Mouse (Mus musculus) bone marrow, adult 2 months (tissue): Measurements from ENCODE around the gene Trim80. TPM values are rescaled to one million over a fixed set of nuclear protein-coding genes. Genes with fewer than 3 reads are reported as not detected.

Source experiments
- H3K27ac ChIP-seq: fragments of 200-500 bp; 2 replicates; pipeline ENCODE4 v1.5.1; 2012; ENCODE audit warnings: low read depth, mild to moderate bottlenecking, control low read depth, inconsistent platforms, low read length; ENCODE audit not compliant: control insufficient read depth, poor library complexity, insufficient read depth
- H3K4me1 ChIP-seq: fragments of 200-500 bp; 2 replicates; pipeline ENCODE4 v1.6.1; 2011; ENCODE audit warnings: low read length; ENCODE audit not compliant: control insufficient read depth, insufficient read depth
- H3K4me3 ChIP-seq: fragments of 200-500 bp; replicated peaks from 2 replicates; pipeline ENCODE3; 2011; ENCODE audit warnings: mild to moderate bottlenecking, low read depth, low read length, control low read depth; ENCODE audit not compliant: control insufficient read depth
- CTCF ChIP-seq: fragments of 200-500 bp; IDR thresholded peaks from 2 replicates; pipeline ENCODE4 v1.5.1; 2011; ENCODE audit warnings: low read length, control low read depth; ENCODE audit not compliant: control insufficient read depth, insufficient read depth
- POLR2A ChIP-seq: fragments of 200-500 bp; IDR thresholded peaks from 2 replicates; pipeline ENCODE4 v1.6.1; 2011; ENCODE audit warnings: low read depth, mild to moderate bottlenecking, control low read depth, low read length, borderline replicate concordance; ENCODE audit not compliant: control insufficient read depth
- WGBS: fragments of 180-500 bp; shearing (Covaris S2); methylation state at CpG from one replicate; pipeline ENCODE4 v1.1.7; 2018; 5-methylcytosine and 5-hydroxymethylcytosine counted together
- polyA plus RNA-seq: library from polyadenylated mRNA; stranded (reverse); fragments of >200 nt; gene quantifications from 2 replicates; pipeline ENCODE4 v1.2.4, GENCODE M21; 2011; ENCODE audit warnings: low replicate concordance; ENCODE audit not compliant: missing spikeins, insufficient read depth, insufficient read length

Gene Trim80
- polyA plus RNA-seq, 1 experiment = not detected

DNA sequence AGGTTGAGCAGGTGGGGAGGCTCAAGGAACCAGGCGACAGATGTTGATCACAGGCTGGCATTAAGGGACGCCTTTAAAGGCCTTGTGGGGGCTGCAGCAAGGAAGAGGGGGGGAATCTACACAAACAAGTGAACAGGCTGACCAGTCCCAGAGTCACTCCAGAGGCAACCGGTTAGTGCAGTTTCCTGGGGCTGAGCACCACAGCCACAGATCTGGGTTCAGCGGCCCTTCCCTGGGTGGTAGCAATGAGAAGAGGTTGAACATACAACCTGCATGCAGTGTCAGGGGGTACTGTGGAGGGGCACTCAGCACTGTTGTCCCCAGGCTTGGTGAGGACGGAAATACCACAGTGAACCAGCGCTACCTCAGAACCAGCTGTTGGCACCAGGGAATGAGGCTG, 7.0 kb upstream of the Trim80 start:
- no peak for TF ChIP-seq POLR2A
- no peak for TF ChIP-seq CTCF
- no peaks in the 10 kb centered on the region for H3K4me1 ChIP-seq
- WGBS = 86% methylated on average over 6 of the region's 6 CpGs
- H3K27ac ChIP-seq = no peak overlapping the region
- no peak overlapping the region for H3K4me3 ChIP-seq

DNA sequence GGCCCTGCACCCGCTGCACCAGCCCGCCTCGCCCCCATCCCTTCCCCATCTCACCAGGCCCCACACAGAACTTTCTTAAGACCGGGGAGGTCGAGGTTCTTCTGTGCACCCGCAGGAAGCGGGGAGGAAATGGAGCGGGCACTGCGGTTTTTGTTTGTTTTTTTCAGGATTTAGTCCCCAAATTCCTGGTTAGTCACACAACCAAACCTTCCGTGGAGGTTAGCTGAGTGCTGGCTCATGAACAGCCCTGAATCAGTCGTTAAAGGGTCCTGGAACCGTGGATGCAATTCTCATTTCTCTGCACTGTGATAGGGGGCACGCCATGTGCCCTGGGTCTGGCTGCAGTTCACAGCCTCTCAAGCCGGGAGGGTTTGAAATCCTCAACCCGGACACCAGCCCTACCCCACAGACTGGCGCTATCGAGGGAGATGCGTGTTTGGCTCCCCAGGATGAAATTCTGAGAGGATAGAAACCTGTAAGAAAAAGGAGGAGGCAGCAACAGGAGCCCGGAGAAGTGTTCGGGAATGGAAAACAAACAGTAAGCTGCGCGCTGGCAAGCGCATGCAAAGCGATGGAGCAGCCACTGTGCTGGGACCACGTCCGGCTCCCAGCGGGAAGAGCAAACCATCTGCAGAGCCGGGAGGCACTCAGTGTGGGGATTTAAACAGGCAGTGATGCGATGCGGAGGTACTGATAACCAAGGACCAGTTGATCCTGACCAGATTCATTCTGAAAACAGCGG, 4.6 kb upstream of the Trim80 start:
- WGBS = 18% methylated on average over 31 of the region's 31 CpGs
- TF ChIP-seq CTCF = no peak
- Histone ChIP-seq H3K4me3 (no peak overlapping the region), H3K27ac (no peak overlapping the region), H3K4me1 (no peaks in the 10 kb centered on the region)

DNA sequence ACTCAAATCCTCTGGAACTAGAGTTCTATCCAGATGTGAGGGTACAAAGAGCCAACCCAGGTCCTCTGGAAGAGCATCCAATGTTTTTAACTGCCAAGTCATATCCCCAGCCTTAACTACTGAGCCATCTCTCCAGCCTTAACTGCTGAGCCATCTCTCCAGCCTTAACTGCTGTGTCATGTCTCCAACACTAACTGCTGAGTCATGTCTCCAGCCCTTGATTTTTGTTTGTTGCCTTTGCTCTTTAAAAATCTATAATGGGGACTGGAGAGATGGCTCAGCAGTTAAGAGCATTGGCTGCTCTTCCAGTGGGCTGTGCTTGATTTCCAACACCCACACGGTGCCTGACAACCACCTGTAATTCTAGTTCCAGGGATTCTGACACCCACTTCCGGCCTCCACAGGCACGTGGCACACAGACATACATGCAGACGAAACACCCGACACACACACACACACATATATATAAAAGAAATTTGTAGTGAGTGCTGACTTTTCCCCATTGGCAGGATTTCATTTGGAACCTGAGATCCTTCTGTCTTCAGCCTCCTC, 2.7 kb upstream of the Trim80 start:
- Histone ChIP-seq H3K27ac (no peak overlapping the region), H3K4me1 (no peaks in the 10 kb centered on the region), H3K4me3 (no peak overlapping the region)
- WGBS = 64% methylated on average over 5 of the region's 5 CpGs
- TF ChIP-seq POLR2A (no peak), CTCF (no peak)

DNA sequence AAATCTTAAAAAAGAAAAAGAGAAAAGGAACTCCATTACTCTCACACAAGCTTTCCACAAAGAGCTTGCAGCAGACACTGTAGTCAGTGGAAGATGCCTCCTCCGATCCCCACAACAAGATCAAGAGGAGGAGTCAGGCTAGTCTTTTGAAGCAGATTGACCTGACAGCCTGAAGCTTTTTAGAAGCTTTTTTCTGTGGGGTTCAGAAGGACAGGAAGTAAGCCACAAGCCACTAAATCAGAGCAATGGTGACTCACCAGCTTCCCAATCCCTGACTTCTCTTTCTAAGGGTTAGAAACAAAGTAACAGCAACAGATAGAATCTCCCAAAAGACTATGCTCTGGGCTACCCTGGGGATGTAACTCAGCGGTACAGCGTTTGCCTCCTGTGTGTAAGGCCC, 1.0 kb upstream of the Trim80 start:
- WGBS = 65% methylated on average over 3 of the region's 3 CpGs

DNA sequence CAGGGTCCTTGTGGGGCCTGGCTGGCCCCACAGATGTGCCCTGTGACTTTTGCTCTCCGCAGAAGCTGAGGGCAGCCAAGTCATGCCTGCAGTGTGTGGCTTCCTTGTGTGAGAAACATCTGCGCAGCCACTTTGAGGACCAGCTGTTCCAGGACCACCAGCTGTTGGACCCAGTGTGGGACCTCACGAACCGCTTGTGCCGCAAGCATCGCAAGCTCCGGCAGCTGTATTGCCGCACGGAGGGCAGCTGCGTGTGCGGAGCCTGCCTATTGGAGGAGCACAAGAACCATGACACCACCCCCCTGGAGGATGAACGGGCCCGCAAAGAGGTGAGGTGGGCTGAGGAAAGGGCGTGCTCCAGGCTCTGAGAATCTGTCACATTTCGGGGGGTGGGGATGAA, 1.1 kb downstream of the Trim80 start:
- no peaks in the 10 kb centered on the region for H3K4me1 ChIP-seq
- WGBS = 72% methylated on average over 15 of the region's 15 CpGs
- H3K4me3 ChIP-seq = no peak overlapping the region
- H3K27ac ChIP-seq = no peak overlapping the region
- TF ChIP-seq POLR2A (no peak), CTCF (no peak)

More for the DNA sequence above, 1.0 kb upstream of the Trim80 start:
- TF ChIP-seq CTCF (no peak), POLR2A (no peak)
- H3K4me3 ChIP-seq = no peak overlapping the region
- H3K27ac ChIP-seq = no peak overlapping the region
- H3K4me1 ChIP-seq = no peaks in the 10 kb centered on the region

DNA sequence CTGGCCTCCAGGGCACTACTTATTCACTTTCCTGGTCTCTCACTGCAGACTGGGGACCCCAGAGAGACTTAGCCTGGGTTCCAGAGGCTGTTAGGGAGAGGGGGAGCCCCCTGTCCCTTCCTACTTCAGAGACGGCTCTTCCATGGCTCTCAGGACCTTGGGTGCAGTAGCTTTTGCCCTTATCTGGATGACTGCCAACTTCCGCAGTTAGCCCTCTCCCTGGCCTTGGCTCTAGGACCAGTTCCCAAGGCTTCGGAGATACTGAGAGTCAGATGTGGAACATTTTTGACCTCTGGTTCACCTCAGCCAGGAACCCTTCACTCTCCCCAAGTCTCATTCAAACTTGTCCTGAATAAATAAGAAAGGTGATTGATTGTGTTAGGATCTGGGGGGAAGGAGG, 6.6 kb downstream of the Trim80 start:
- WGBS = 77% methylated on average over 3 of the region's 3 CpGs
- Histone ChIP-seq H3K4me3 (no peak overlapping the region), H3K4me1 (no peaks in the 10 kb centered on the region), H3K27ac (no peak overlapping the region)
- TF ChIP-seq POLR2A (no peak), CTCF (no peak)

DNA sequence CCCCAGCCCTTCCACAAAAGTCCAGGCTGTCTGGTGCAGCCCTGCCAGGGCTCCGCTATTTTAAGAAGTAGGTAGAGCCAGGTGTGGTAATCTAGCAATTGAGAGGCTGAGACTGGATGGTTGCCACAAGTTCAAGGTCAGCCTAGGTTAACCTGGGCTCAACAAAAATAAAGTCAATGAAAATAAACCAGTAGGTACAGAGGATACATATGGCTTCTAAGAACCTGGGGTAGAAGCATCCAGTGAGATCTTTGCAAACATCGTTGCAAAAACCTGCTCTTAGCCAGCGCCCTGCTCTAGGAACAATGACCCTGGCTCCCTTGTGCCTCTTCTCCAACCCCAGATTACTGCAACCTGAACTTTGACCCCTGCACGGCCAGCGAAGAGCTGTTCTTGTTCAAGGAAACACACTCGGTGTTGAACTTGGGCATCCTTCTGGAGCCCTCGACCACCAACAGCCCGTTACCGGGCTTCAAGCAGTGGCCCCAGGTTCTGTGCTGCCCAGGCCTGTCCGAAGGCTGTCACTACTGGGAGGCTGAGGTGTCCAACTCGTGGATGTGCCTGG, 7.1 kb downstream of the Trim80 start:
- no peak for TF ChIP-seq CTCF
- TF ChIP-seq POLR2A = no peak
- H3K4me1 ChIP-seq = no peaks in the 10 kb centered on the region
- 86% methylated on average over 11 of the region's 11 CpGs for WGBS
- H3K27ac ChIP-seq = no peak overlapping the region
- H3K4me3 ChIP-seq = no peak overlapping the region

DNA sequence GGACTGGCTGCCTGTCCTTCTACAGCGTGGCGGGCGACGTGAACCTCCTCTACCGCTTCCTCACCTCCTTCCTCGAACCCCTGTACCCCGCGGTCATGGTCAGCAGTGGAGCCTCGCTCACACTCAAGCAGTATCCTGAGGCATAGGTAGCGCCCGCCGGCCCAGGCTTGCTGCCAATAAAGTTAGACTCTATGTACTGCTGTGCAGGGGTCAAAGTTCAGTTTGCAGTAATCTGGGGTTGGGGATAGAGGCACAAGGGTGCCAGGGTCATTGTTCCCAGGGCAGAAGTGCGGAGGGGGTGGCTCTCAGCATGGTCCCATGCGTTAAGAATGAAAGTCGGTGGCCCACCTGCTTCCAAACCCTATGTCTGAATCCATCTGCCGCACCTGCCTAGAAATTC, 7.7 kb downstream of the Trim80 start:
- H3K4me1 ChIP-seq = no peaks in the 10 kb centered on the region
- H3K4me3 ChIP-seq = no peak overlapping the region
- 87% methylated on average over 16 of the region's 16 CpGs for WGBS
- TF ChIP-seq CTCF (no peak), POLR2A (no peak)
- no peak overlapping the region for H3K27ac ChIP-seq
